Mouse (Mus musculus): Measurements from ENCODE around the gene Meis2. TPM values are rescaled to one million over a fixed set of nuclear protein-coding genes. Genes with fewer than 3 reads are reported as not detected.

Meis2 gene
- total RNA-seq, 1 experiment from 2014 or later = 159 TPM

GRCm38 (mm10) chr2:115947714-115948226, 117.9 kb downstream of the Meis2 start:
- DNase-seq = no peak

DNA sequence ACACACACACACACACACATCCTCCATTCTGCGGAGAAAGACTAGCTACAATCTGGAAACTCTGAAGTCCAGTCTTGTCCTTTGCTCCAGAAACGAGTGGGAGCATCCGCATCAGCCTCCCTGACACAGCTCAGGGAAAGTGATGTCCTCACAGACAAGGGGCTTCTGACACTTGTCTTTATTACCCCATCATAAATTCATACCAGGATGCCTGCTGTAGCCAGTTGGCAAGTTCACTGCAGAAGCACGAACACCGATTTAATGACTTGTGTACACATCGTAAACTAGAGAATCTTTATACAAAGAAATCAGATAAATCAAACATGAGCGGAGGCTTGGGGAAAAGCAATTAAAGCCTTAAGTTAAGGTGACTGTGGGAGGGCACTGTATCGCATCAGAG, 122.6 kb downstream of the Meis2 start:
- DNase-seq = no peak

GRCm38 (mm10) chr2:115939849-115940248, 125.8 kb downstream of the Meis2 start:
- no peak for DNase-seq

DNA sequence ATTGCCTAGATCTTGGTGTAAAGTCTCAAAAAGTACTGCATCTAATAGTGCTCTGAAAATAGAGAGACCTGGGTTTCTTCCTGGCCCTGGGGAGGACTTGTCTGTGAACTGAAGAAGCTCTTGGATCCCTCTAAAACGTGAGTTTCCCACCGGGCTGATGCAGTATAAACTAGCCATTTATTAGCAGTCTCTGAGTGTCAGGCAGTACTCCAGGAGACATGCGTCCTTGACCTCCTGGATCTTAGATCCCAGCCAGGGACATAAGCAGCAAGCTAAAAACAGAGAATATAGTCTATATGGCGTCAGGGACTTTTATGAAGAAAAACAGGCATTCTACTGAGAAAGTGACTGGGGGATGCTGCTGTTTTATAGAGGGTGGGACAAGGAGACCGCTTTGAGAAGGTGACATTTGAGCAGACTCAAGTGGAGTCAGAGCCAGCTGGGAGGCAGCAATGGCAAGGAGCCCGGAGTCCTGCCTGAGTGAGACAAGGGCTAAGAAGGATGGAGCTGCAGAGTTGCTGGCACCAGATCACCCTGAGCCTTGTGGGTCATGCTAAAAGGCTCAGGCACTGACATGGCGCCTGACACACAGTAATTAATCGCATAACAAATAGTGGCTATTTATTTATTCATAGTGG, 126.6 kb downstream of the Meis2 start:
- DNase-seq = peak; percentile 81

DNA sequence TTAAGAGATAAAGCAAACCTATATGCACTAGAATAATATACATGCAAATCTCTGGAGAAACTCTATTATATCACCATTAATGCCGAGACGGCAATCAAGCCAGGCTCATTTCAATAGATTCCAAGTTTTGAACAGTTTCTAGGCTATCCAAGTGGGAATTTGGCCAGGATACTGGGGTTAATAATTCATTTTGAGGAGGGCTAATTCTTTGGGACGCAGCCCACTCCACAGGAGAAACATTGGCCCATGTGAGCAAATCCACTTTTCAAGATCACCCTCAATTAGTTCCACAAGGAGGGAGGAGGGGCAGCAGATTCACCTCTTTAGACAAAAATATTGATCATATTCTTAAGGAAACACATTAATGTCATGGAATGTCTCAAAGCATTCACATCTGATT, 127.3 kb downstream of the Meis2 start:
- DNase-seq = no peak

DNA sequence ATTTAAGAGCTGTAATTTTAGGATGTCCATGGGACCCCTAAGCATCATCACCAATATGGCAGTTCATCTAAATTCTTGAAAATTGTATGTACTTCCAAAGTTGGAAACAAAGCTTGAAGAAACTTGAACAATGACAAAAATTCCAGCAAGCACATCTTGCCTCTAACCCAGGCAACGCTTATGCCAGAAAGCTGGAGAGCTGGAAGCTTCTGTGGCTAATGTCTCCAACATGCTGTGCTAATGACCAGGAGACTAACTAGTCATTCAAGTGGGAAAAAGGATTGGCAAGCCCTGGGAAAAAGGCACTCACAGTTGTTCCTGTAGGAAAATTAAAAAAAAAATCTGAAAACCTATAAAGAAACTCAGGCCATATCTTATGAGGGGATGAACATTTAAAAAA, 127.7 kb downstream of the Meis2 start:
- DNase-seq = no peak

DNA sequence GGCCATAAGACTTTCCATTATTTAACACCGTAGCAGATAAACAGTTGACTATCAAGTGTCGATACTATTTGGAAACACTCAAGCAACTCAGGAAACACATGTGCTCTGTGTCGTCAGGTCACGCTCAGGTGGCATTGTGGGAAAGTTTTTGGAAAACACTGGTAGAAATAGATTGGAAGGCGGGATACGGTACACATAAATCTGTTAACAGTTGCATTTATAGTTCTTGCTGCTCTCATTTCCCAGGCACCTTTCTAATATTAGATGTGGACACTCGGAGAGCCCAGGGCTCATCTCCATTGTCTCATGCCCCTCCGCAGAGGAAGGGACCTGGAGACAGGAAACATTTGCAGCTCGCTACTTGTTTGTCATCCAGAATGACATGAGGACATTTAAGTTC, 128.9 kb downstream of the Meis2 start:
- DNase-seq = no peak

- no peak for DNase-seq
Measured at GRCm38 (mm10) chr2:115934299-115934698, 131.3 kb downstream of the Meis2 start.

DNA sequence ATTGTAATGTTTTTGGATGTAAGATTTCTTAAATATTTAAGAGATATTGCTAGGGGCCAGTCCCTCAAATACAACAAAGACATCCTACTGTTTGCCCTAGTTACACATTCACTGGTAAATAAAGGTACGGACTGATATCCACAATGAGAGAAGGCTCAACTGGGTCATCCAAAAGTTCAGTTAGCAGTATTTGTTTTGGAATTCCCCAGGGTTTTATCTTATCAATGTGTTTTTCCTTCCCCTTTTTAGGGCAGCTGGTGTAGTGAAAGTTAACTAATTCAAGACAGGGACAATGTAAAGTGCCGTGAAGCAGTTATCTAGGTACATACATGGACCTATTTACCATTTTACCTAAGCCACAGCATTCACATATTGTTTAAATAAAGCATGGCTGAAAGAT, 132.4 kb downstream of the Meis2 start:
- no peak for DNase-seq

DNA sequence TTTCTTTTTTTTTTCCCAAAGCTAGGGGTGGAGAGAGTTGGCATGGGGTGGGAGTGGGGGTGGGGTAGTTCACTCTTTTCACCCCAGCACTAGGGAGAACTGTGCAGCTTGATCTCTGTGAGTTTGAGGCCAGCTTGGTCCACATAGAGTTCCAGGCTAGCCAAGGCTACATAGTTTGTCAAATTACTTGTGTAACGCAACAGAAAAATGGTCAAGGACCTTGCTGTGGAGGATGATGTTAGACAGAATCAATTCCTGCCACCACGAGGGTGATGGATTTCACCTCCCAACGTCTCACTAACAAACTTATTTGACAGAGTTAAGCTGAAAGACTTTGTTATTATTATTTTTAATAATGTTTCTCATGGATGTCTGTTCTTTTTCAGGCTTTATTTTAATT, 139.9 kb downstream of the Meis2 start:
- no peak for DNase-seq

GRCm38 (mm10) chr2:115924472-115924871, 141.2 kb downstream of the Meis2 start:
- DNase-seq = no peak

- peak; percentile 27 for DNase-seq
Measured at GRCm38 (mm10) chr2:115923247-115923646, 142.4 kb downstream of the Meis2 start.

DNA sequence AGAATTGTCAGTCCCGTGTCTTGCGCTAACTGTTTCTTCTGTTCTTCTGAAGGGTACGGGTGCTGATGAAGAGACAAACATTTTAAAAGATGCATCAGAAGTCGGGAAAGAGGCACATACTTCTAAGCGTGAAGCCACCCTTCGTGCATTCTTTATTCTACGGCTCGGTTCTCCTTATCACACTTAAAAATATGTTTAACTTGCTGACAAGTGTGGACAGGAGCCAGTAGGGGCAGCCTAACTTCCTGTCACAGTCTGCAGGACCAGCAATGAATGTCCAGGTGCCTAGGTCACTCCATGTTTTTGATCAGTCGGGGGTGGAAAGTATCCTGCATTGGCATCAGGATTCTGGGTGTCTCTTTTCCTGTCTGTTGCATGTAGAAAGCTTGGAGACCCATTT, 144.0 kb downstream of the Meis2 start:
- DNase-seq = no peak

DNA sequence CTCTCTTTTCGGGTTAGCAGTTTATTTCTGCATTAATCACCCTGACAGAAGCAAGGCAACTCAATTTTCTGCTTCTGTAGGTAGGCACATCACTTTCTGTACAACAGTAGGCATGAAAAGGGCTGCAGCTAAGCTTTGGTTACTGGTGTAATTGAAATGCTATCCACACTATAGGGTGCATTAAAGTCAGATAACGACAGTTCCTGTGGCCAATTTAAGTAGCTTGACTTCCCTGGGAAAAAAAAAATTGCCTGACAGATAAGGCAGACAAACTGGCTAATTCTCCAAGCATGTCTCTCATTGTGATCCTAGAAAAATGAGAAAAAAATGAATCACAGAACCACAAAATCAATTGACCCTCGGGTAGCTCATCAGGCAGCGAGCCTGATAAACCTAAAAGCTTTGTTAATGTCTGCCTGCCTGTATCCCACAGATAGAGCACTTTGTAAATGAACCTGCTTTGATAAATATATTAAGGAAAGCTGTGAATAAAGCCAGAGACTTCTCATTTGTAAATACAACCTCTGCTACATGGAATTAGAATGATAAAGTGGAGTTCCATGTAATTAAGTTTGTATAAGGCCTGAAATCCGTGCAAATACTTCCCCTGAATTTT, 145.2 kb downstream of the Meis2 start:
- no peak for DNase-seq

DNA sequence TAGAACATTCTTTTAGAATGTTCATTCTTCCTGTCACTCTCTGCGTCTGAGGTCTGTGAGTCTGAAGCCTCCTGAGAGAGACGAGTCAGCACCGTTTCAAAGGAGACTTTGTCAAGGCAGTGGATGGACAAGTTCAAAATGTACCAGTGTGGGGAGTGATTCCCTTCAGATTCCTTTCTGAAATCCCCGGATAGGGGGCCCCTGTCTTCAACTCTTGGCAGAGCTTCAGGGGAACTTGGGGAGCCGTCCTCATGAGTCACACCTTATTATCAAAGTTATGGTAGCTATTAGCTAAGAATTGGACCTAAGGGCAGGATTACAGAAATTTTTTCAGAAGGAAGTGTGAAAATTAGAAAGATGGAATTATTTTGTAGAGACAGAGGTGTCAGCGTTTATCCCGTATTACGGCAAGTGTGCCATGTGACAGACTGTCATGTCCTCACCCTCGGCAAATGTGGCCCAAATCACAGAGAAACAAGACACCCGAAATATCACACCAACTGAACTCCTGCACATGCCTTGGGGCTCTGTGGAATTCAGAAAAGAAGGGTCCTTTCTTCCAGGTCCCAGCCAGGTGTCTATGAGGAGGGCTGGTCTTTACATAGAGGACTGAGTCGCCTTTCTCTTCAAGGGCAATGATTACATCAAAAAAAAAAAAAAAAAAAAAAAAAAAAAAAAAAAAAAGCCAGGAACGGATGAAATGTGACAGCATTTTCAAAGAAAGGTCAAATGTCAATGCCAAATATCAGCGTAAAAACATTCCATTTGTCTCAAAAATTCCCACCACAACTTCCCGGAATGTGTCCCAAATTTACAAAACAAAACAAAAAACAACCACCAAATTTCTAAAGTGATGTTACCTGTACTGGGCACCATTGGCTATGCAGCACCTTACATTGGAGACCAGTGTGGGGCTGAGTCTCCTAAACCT, 146.2 kb downstream of the Meis2 start:
- DNase-seq = no peak

- no peak for DNase-seq
Measured at GRCm38 (mm10) chr2:115918561-115918960, 147.1 kb downstream of the Meis2 start.

DNA sequence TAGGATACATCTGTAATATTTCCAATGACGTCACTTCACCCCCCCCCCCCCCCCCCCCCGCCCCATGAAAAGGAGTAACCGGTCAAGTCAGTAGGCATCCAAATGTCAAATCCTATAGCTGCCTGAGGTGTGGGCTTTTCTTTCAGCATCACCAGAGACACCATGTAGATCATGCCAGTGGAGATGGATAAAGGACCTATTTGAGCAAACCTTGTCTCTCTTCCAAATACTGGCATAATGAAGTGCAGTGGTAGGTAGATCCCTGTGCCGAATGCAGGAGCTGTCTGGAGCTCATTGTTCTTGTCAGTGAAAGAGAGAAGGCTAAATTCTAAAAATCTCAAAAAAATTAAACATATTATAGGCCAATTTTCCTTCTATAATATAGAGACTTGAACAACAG, 151.1 kb downstream of the Meis2 start:
- no peak for DNase-seq

GRCm38 (mm10) chr2:115912948-115913529, 152.6 kb downstream of the Meis2 start:
- DNase-seq = no peak

DNA sequence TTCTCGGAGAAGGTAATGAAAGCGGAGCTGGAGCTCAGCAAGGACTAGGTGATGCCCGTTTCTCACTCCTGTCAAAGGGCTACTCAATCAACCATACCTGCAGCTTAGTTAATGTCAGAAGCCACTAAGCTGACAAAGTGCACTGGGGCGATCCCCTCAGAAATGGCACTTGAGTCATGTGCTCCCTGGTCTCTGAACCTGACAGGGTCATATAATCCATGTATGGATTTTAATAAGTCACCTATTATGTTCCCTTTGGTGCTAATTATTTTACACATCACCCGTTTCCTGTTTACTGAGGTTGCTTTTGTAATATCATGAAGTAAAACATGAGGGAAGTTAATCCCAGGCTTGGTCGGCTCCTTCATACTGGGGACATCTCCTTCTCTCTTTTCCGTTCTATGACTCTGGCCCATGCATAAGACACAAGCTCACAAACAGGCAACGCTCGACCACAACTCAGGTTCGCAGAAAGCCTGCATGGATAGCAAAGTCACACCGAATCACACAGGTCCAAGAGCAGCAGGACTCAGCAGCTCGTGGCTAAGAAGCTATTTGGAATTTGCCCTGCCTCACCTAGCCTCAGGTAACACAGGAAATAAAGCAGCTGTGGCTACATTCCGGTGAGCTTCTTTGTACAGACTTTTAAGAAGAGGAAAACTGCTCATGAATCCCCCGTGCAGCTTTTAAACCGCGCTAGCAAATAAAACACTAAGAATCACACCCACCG, 153.6 kb downstream of the Meis2 start:
- DNase-seq = no peak

DNA sequence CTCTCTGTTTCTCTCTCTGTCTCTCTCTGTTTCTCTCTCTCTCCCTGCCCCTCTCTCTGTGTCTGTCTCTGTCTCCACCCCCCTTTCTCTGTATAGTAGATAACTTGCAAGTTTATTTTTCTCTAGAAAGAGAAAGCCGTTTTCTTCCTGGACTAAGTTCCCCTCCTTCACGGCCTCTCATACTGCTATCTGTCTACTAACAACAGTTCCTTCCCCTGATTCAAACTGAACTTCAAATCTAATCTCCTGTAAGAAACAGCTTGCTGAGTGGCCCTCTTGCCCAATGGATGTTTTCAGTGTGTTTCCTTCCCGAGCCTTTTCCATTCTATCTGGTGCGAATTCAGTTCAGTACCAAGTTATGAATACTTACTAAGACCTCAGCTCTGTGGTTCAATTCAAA, 155.4 kb downstream of the Meis2 start:
- DNase-seq = no peak

DNA sequence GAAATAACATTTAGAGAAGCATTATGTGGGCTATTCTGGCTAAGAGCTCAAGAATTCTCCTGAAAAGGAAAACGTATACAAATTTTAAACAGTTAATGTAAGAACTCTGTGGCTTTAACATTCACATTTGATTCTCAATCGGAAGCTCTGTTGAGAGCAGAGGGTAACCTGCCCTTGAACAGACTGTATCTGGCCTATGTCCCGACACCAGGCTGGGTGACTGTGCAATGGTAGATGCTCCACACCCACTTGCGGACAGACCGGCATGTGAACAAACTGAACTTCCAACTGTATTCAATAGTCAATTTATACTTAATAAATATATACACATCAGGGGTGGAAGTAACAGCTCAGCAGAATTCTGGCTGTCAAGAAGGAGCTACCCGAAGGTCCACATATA, 164.6 kb downstream of the Meis2 start:
- no peak for DNase-seq

GRCm38 (mm10) chr2:115897559-115897958, 168.1 kb downstream of the Meis2 start:
- DNase-seq = no peak

Data from adrenal gland, postnatal 14 days (tissue).